Mouse (Mus musculus) lung, postnatal 10 days (tissue): ENCODE data around the gene Fignl2.

ENCODE experiments used
- DNase-seq: peaks from one replicate; pipeline ENCODE4 v3.0.0; 2021

The Fignl2 gene

DNA sequence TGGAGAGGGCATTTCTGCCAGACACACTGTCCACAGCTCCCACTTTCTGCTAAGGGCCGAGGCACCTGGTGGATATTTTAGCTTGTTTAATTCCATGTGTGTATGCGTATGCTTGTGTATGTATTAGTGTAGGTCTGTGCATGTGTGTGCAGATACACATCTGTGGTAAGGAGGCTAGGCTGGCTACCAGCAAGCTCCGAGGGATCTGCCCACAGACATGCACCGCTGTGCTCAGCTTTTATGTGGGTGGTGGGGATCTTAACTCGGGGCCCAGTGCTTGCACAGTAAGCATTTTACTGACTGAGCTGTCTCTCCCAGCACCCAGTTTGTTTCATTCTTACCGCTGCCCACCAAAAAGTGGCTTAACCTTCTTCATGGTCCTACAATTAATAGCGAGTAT lies 71.1 kb downstream of the Fignl2 start:
- DNase-seq = no peak

DNA sequence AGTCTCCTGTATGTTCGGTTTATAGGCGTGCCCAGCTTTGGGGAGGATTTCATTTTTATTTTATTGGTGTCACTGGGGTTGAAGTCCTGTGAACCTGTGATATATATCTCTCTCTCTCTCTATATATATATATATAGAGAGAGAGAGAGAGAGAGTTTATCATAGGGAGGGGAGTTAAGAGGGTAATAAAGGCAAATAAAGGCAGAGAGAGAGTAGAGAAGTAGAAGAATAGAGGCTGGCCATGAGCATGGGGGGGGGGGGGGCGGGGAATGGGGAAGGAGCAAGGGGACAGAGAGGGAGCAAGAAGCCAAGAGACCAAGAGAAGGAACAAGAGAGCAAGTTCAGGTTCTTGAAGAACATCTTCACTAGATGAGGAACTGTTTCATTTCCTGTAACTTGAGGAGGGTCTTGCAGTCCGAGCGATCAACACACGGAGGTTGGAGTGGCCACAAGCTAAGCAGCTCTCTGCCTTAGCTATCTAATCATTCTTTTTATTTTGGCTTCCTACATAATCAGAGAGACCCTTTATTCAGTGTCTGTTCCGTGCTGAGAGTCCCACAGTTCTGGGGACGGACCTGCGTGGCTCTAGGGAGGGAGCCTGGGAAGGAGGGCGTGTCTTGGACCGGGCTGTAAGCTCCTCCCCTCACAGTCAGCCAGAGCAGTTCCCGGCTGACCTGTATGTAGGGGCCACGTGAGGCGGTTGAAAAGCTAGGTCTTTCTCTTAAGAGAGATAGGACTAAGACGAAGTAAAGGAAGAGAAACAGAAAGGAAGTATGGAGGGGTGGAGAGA lies 71.9 kb downstream of the Fignl2 start:
- DNase-seq = peak; percentile 69

DNA sequence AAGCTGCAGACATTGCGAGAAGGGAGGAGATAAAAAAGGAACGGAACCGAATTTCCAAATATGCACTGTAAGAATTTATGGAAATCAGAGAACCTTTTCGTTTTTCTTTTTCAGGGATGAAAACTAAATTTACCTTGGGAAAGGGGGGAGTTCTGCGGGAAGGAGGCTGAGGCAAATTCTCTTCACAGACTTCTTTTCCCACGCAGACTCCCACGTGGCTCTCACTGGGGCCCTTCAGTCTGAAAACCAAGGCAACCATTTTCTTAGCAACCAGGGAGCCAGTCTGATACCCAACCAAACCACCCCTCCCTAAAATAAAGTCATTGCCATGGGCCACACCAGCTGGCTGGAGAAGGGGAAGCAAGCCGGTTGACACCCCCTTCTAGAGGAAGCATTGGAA lies 72.7 kb downstream of the Fignl2 start:
- no peak for DNase-seq

DNA sequence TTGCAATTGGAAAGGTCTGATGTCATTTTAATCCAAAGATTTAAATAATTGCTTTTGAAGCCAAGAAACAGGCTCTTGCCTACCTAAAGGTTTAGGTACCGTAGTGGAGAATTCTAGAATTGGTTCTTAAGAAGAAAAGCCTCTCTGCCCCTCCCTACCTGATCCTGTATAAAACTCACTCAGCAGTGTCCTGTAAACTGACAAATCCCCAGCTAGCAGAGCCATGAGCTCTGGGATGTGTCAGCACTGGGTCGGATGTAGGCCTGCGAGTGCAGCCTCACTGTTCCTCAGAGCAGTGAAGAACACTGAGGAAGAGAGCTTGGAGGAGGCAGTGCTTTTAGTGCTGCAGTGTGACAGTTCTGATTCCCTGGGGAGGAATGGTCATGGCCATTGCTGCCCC lies 73.8 kb downstream of the Fignl2 start:
- DNase-seq = no peak

DNA sequence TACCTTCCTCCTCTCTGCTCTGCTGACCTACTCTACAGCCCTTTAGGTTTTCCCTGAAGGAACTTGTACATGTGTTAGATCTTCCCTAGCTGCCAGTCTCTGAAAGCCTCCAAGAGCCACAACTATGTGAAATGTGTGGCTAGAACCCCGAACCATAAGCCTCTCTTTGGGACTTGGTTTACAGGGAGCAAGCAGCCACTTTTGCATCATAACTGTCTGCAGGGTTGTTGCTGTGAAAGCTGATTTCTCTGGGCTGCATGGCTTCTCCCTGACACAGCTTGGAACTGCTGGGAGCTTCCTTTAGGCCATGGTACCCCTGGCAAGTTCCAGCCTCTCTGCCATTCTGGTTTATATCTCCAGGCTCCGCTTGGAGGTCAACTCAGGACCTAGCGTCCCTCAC lies 75.9 kb downstream of the Fignl2 start:
- DNase-seq = no peak

DNA sequence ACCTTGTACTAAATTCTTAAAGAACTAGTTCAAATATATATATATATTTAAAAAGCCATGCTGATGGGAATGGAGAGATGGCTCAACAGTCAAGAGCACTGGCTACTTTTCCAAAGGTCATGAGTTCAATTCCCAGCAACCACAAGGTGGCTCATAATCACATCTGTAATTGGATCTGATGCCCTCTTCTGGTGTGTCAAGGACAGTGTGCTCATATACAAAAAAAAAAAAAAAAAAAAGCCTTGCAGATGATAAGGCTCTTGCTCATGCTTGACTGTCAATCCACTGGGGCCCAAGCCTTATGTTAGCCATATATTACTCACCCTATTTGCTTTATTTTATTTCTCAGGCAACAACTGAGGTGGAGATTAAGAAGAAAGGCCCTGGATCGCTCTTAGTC lies 76.7 kb downstream of the Fignl2 start:
- DNase-seq = no peak
